Mouse (Mus musculus) ES-E14 (cell line): ENCODE measurements around the gene Klf9.

Source experiments
- CHD2 ChIP-seq: IDR thresholded peaks from 2 replicates; pipeline ENCODE4 v1.6.1; 2014; ENCODE audit warnings: mild to moderate bottlenecking, low read depth, low read length, inconsistent platforms
- MAFK ChIP-seq: IDR thresholded peaks from 2 replicates; pipeline ENCODE4 v1.6.1; 2014; ENCODE audit warnings: mild to moderate bottlenecking, low read depth, low read length, inconsistent platforms; ENCODE audit not compliant: insufficient read depth
- ZNF384 ChIP-seq: IDR thresholded peaks from 2 replicates; pipeline ENCODE4 v1.6.1; 2012; ENCODE audit warnings: low read depth, low read length, inconsistent platforms

DNA sequence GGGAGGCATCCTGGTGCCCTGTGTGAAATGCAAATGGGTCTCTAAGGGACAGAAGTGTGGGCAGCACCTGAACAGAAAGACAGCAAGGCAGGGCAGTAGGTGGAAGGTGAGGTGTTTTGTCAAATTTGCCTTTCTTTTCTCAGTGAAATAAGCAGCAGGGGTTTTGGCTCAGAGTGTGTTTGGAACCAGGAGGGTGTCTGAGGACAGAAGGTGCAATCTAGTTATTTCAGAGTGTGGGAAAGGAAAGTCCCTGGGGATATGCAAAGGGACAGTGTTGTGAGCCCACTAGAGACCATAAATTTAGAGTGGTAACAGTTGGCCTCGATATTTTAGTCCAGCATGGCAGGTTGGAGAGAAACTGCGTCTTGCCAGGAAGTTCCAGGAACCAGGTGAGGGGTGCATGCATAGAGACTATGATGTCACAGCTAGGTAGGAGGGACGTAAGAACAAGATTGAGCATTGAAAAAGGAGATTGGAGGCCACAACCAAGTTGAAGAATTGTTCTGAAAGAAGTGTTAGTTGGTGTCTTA is 8.9 kb upstream of the Klf9 start:
- no peak for TF ChIP-seq ZNF384
- TF ChIP-seq MAFK, result no peak
- no peak for TF ChIP-seq CHD2
